Mouse (Mus musculus) urinary bladder, postnatal 36 days (tissue): ENCODE measurements at regions not wholly inside any gene's neighbourhood (a gene's known extent, or its start where the extent isn't known, plus 50 kb on each side); places are given as distances from the start of the nearest gene placed in this dataset.
A peak's percentile ranks its signal among the peaks of the same experiment; 100 is the strongest.
"Not testable (repeated sequence)": the region's sequence is repeated elsewhere in the genome, so short reads cannot be mapped to it uniquely, and the experiment has no call there.

ENCODE experiments used
- DNase-seq, 2 experiments: peaks; one replicate each; pipeline ENCODE4 v3.0.0; 2022; ENCODE audit warnings: low spot score in 2 of 2, mixed read lengths in 1 of 2

GRCm38 (mm10) chr17:9066633-9067032 is 78.5 kb downstream of the 1700010I14Rik start:
- DNase-seq = not testable (repeated sequence)

- DNase-seq = no peak
Observed at GRCm38 (mm10) chr17:9068859-9069602, 80.9 kb downstream of the 1700010I14Rik start.

- no peak for DNase-seq
Observed at GRCm38 (mm10) chr17:9083629-9084028, 95.5 kb downstream of the 1700010I14Rik start.

- DNase-seq = no peak
Observed at GRCm38 (mm10) chr17:9127866-9128265, 139.7 kb downstream of the 1700010I14Rik start.

GRCm38 (mm10) chr17:9145605-9146223 is 157.6 kb downstream of the 1700010I14Rik start:
- DNase-seq = no peak

- DNase-seq = no peak
Observed at GRCm38 (mm10) chr17:9150654-9151053, 162.5 kb downstream of the 1700010I14Rik start.

- no peak for DNase-seq
Observed at GRCm38 (mm10) chr17:9162148-9162547, 174.0 kb downstream of the 1700010I14Rik start.

GRCm38 (mm10) chr17:9162676-9163075 is 174.5 kb downstream of the 1700010I14Rik start:
- DNase-seq = no peak

- no peak for DNase-seq
Observed at GRCm38 (mm10) chr17:9163285-9163684, 175.2 kb downstream of the 1700010I14Rik start.

GRCm38 (mm10) chr17:9164501-9164900 is 176.4 kb downstream of the 1700010I14Rik start:
- no peak for DNase-seq

- peak in 1 of 2 experiments; percentile 2 for DNase-seq
Observed at GRCm38 (mm10) chr17:9167161-9167560, 179.0 kb downstream of the 1700010I14Rik start.

- no peak for DNase-seq
Observed at GRCm38 (mm10) chr17:9167571-9168201, 179.6 kb downstream of the 1700010I14Rik start.

GRCm38 (mm10) chr17:9168411-9168810 is 180.3 kb downstream of the 1700010I14Rik start:
- peak; percentile 8 to 35 for DNase-seq

- DNase-seq = peak; percentile 16 to 26
Observed at GRCm38 (mm10) chr17:9169371-9169770, 181.2 kb downstream of the 1700010I14Rik start.

GRCm38 (mm10) chr17:9197160-9197559 is 209.0 kb downstream of the 1700010I14Rik start:
- no peak for DNase-seq

GRCm38 (mm10) chr17:9200386-9200785 is 212.3 kb downstream of the 1700010I14Rik start:
- DNase-seq = no peak

- DNase-seq = no peak
Observed at GRCm38 (mm10) chr17:9202496-9202895, 214.4 kb downstream of the 1700010I14Rik start.

- no peak for DNase-seq
Observed at GRCm38 (mm10) chr17:9210626-9211025, 211.2 kb upstream of the Gm17728 start.

GRCm38 (mm10) chr17:9223097-9223496 is 198.8 kb upstream of the Gm17728 start:
- DNase-seq = no peak

GRCm38 (mm10) chr17:9227872-9228575 is 193.8 kb upstream of the Gm17728 start:
- DNase-seq = no peak

- no peak for DNase-seq
Observed at GRCm38 (mm10) chr17:9235141-9235571, 186.7 kb upstream of the Gm17728 start.

- no peak for DNase-seq
Observed at GRCm38 (mm10) chr17:9258646-9259170, 163.2 kb upstream of the Gm17728 start.
